Mouse (Mus musculus) limb, embryonic 12.5 days (tissue): Measurements from ENCODE around the gene Ktn1. TPM values are rescaled to one million over a fixed set of nuclear protein-coding genes. Genes with fewer than 3 reads are reported as not detected.
A peak's percentile ranks its signal among the peaks of the same experiment; 100 is the strongest.

Experiments used
- ATAC-seq: fragments of 200-750 bp; cut with Nextera tagmentation; 2 replicates; pipeline ENCODE4 v1.8.0; 2017; ENCODE audit warnings: low read depth, moderate TSS enrichment; ENCODE audit not compliant: insufficient number of reproducible peaks, insufficient read depth, low FRiP score, low TSS enrichment
- H3K27ac ChIP-seq: fragments of 300-500 bp; sonication (generic); 2 replicates; pipeline ENCODE4 v1.5.1; 2016; ENCODE audit warnings: mild to moderate bottlenecking, moderate library complexity
- H3K27me3 ChIP-seq: fragments of 300-500 bp; sonication (generic); 2 replicates; pipeline ENCODE4 v1.6.1; 2016; ENCODE audit warnings: mild to moderate bottlenecking, moderate library complexity
- H3K36me3 ChIP-seq: fragments of 300-500 bp; sonication (generic); 2 replicates; pipeline ENCODE4 v1.6.1; 2016; ENCODE audit warnings: mild to moderate bottlenecking, moderate library complexity
- H3K4me1 ChIP-seq: fragments of 300-500 bp; sonication (generic); replicated peaks from 2 replicates; pipeline ENCODE4 v1.6.1; 2016
- H3K4me2 ChIP-seq: fragments of 300-500 bp; sonication (generic); 2 replicates; pipeline ENCODE4 v1.6.1; 2016; ENCODE audit warnings: mild to moderate bottlenecking, moderate library complexity
- H3K4me3 ChIP-seq: fragments of 300-500 bp; sonication (generic); replicated peaks from 2 replicates; pipeline ENCODE4 v1.5.1; 2016; ENCODE audit warnings: mild to moderate bottlenecking
- H3K9ac ChIP-seq: fragments of 300-500 bp; sonication (generic); replicated peaks from 2 replicates; pipeline ENCODE4 v1.6.1; 2016; ENCODE audit warnings: mild to moderate bottlenecking, moderate library complexity
- H3K9me3 ChIP-seq: fragments of 300-500 bp; sonication (generic); 2 replicates; pipeline ENCODE4 v1.6.1; 2016; ENCODE audit warnings: mild to moderate bottlenecking, moderate library complexity
- WGBS: fragments of 180-500 bp; shearing (Covaris S2); methylation state at CpG from one replicate; pipeline ENCODE4 v1.1.7; 2016; 5-methylcytosine and 5-hydroxymethylcytosine counted together
- polyA plus RNA-seq: library from polyadenylated mRNA; unstranded; fragments of >200 nt; fragmentation: Nextera tagmentation; extraction: Ambion mirVana; gene quantifications from 2 replicates; pipeline ENCODE4 v1.2.1, GENCODE M21; 2016

The Ktn1 gene
- polyA plus RNA-seq, 1 experiment from 2014 or later, result 63.0 TPM

GRCm38 (mm10) chr14:47736471-47736870, 88.2 kb downstream of the Ktn1 start:
- H3K9ac ChIP-seq, result no peak overlapping the region
- H3K36me3 ChIP-seq, result peaks cover 77% of the 10 kb centered on the region
- H3K27ac ChIP-seq, result no peak overlapping the region
- ATAC-seq, result no peak
- no peaks in the 10 kb centered on the region for H3K9me3 ChIP-seq
- no peak overlapping the region for H3K4me2 ChIP-seq
- 94% methylated on average over 8 of the region's 8 CpGs for WGBS
- no peak overlapping the region for H3K4me3 ChIP-seq
- H3K27me3 ChIP-seq, result no peaks in the 10 kb centered on the region
- no peaks in the 10 kb centered on the region for H3K4me1 ChIP-seq

GRCm38 (mm10) chr14:47740316-47740996, 92.2 kb downstream of the Ktn1 start:
- H3K9ac ChIP-seq, result no peak overlapping the region
- peaks cover 18% of the 10 kb centered on the region for H3K4me1 ChIP-seq
- H3K4me2 ChIP-seq, result no peak overlapping the region
- WGBS, result 86% methylated on average over 5 of the region's 5 CpGs
- no peak for ATAC-seq
- H3K4me3 ChIP-seq, result no peak overlapping the region
- peaks cover 45% of the 10 kb centered on the region for H3K36me3 ChIP-seq
- H3K9me3 ChIP-seq, result no peaks in the 10 kb centered on the region
- no peak overlapping the region for H3K27ac ChIP-seq
- H3K27me3 ChIP-seq, result no peaks in the 10 kb centered on the region

DNA sequence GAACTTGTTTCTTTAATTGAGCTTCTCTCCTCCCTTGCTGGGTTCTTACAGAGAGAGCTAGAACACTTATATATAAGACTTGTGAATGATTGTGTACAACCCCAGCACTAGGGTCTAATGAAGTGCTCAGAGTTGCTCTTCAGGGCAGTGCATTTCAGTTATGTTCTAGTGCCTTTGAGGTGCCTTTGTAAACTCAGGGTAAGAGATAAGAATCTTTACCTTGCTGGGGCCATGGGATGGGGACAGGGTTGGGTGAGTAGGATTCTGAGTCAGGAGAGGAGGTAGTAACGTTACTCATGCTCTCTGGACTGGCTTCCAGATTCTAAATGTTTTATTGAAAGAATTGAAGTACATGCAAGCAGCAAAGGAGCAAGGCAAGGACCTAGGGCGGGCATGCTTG, 92.8 kb downstream of the Ktn1 start:
- Histone ChIP-seq H3K27me3 (no peaks in the 10 kb centered on the region), H3K4me3 (no peak overlapping the region), H3K9ac (no peak overlapping the region), H3K9me3 (no peaks in the 10 kb centered on the region), H3K4me1 (peaks cover 20% of the 10 kb centered on the region), H3K4me2 (no peak overlapping the region), H3K36me3 (peaks cover 40% of the 10 kb centered on the region), H3K27ac (no peak overlapping the region)
- ATAC-seq, result no peak
- WGBS, result 83% methylated on average over 2 of the region's 2 CpGs

DNA sequence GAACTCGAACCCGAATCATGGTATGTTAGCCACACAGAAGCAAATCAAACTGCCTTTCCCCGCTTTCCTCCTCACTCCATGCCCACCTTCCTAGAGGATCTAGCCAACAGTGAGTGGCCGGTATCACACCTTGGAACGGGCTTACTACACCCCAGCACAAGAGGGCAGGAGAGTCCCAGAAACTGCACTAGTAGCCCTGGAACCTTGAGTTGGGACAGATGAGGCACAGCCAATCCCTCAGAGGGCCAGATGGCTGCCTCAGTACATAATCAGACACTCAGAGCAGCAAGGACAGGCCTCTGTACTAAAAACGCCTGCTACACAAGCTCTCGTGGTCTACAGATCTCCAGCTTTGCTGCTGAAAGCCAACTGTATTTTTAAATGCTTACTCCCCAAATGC, 94.4 kb downstream of the Ktn1 start:
- Histone ChIP-seq H3K9me3 (no peaks in the 10 kb centered on the region), H3K27me3 (no peaks in the 10 kb centered on the region), H3K4me3 (no peak overlapping the region), H3K9ac (no peak overlapping the region), H3K36me3 (peaks cover 26% of the 10 kb centered on the region), H3K4me1 (peaks cover 20% of the 10 kb centered on the region), H3K27ac (no peak overlapping the region), H3K4me2 (no peak overlapping the region)
- 91% methylated on average over 7 of the region's 7 CpGs for WGBS
- ATAC-seq, result no peak

- Histone ChIP-seq H3K9me3 (no peaks in the 10 kb centered on the region), H3K27ac (peak overlapping the region; percentile 59; the same call in 1 of the 2 replicates), H3K27me3 (no peaks in the 10 kb centered on the region), H3K9ac (no peak overlapping the region), H3K4me2 (no peak overlapping the region), H3K36me3 (peaks cover 11% of the 10 kb centered on the region), H3K4me3 (no peak overlapping the region), H3K4me1 (peaks cover 20% of the 10 kb centered on the region)
- ATAC-seq, result no peak
- 69% methylated on average over 4 of the region's 4 CpGs for WGBS
Observed at GRCm38 (mm10) chr14:47745086-47745485, 96.8 kb downstream of the Ktn1 start.

GRCm38 (mm10) chr14:47747536-47747935, 99.3 kb downstream of the Ktn1 start:
- no peak overlapping the region for H3K9ac ChIP-seq
- no peak for ATAC-seq
- WGBS, result 84% methylated on average over 9 of the region's 9 CpGs
- no peaks in the 10 kb centered on the region for H3K9me3 ChIP-seq
- H3K27ac ChIP-seq, result no peak overlapping the region
- no peak overlapping the region for H3K4me3 ChIP-seq
- no peaks in the 10 kb centered on the region for H3K27me3 ChIP-seq
- H3K36me3 ChIP-seq, result peaks cover 9% of the 10 kb centered on the region
- no peak overlapping the region for H3K4me2 ChIP-seq
- peaks cover 20% of the 10 kb centered on the region for H3K4me1 ChIP-seq

DNA sequence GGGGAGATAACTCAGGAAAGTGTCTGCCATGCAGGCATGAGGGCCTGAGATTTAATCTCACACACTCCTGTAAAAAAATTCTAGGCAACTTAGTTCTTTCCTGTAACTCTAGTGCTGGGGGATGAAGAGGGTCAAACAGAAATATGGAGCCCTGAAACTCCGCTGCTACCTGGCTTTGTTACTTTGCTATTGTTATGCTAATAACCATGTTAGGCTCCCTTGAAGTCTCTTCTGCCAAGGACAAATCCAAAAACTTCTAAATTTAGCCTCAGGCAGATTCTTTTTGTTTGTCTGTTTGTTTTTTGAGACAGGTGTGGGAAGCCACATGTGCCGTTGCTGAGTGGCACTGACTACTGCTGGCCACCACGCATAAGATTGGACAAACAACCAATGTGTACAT, 100.5 kb downstream of the Ktn1 start:
- WGBS, result 90% methylated on average over 3 of the region's 3 CpGs
- Histone ChIP-seq H3K9me3 (no peaks in the 10 kb centered on the region), H3K27ac (no peak overlapping the region), H3K27me3 (no peaks in the 10 kb centered on the region), H3K4me3 (no peak overlapping the region), H3K9ac (no peak overlapping the region), H3K4me2 (no peak overlapping the region), H3K4me1 (peaks cover 24% of the 10 kb centered on the region), H3K36me3 (peaks cover 4% of the 10 kb centered on the region; the same call in 1 of the 2 replicates)
- no peak for ATAC-seq

DNA sequence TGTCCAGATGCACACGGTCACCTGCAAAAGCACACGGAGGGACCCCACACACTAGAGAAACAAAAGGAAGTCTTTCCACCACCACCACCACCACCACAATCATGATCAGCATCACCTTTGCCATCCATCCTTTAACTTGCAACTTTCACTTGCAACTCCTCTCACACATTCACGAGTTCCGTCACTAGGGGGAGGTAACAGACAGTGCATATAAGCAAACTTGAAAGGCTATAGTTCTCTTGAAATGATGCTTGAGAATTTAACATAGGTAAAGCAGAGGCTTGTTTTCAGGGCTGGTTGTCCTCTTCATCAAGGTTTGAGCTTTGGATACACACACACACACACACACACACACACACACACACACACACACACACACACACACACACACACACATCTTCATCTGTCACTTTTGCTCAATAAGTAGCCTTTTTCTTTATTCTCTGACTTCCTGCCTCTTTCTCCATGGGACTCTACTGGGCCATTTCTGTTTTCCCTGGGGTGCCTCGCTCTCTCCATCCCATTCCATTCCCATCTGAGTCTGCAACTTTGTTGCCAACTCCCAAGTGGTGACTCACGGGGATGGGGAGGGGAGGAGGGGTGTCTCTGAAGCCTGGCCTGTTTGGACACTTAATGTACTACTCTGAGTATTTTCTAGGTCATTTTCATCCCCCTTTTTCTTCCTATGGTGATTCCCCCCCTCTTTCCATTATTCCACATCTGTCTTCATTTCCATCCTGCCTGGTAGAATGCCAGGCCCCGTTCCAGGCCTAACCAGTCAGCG, 103.4 kb downstream of the Ktn1 start:
- Histone ChIP-seq H3K4me1 (peaks cover 11% of the 10 kb centered on the region), H3K9me3 (no peaks in the 10 kb centered on the region), H3K4me2 (no peak overlapping the region), H3K9ac (no peak overlapping the region), H3K27ac (no peak overlapping the region), H3K36me3 (peaks cover 4% of the 10 kb centered on the region; the same call in 1 of the 2 replicates), H3K27me3 (no peaks in the 10 kb centered on the region), H3K4me3 (no peak overlapping the region)
- WGBS, result 50% methylated on average over 8 of the region's 8 CpGs
- ATAC-seq, result no peak

DNA sequence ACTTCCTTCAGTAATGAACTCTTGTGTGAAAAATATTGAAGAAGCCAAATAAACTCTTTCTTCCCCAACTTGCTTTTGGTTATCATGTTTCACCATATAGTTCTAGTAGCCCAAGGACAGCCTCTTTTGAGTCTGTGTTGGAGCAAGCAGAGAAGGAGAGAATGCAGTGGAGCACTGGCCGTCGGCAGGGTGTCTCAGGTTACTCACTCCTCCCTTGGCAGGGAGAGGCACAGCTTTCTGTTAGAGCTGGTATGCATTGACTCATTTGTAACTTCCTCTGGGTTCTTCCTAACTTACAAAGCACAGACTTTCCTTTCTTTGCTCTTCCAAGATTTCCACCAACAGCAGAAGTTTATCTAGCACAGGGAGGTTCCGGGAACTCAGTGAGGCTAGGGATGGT, 105.3 kb downstream of the Ktn1 start:
- ATAC-seq, result no peak
- Histone ChIP-seq H3K9me3 (no peaks in the 10 kb centered on the region), H3K4me1 (peaks cover 13% of the 10 kb centered on the region), H3K27me3 (no peaks in the 10 kb centered on the region), H3K4me3 (no peak overlapping the region), H3K36me3 (peaks cover 4% of the 10 kb centered on the region; the same call in 1 of the 2 replicates), H3K4me2 (no peak overlapping the region), H3K27ac (no peak overlapping the region), H3K9ac (no peak overlapping the region)
- WGBS, result 35% methylated on average over 3 of the region's 3 CpGs

DNA sequence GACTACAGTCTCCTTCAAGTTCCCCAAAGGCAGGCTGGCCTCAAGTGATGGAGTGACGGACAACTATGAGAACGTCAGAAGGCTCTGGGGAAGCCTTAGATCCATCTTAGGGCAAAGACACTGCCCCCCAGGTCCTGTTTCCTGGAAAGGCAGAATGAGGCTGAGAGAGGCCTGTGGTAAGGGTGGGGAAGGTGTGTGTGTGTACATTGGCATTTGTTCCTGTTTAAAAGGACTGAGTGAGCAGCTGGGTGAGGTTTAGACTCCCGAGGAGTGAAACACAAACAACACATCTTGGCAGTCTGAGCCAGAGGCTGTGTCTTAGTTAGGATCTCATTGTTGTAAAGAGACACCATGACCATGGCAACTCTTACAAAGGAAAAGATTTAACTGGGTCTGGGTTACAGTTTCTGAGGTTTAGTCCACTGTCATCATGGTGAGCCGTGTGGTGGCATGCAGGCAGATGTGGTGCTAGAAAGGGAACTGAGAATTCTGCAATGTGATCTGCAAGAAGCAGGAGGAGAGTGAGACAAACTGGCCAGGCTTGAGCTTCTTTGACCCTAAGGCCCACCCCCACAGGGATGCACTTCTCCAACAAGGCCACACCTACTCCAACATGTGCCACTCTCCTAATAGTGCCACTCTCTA, 106.1 kb downstream of the Ktn1 start:
- Histone ChIP-seq H3K4me1 (peaks cover 13% of the 10 kb centered on the region), H3K27ac (no peak overlapping the region), H3K9me3 (no peaks in the 10 kb centered on the region), H3K27me3 (no peaks in the 10 kb centered on the region), H3K4me3 (no peak overlapping the region), H3K4me2 (no peak overlapping the region), H3K36me3 (peaks cover 4% of the 10 kb centered on the region; the same call in 1 of the 2 replicates), H3K9ac (no peak overlapping the region)
- 85% methylated on average over 4 of the region's 4 CpGs for WGBS
- no peak for ATAC-seq

GRCm38 (mm10) chr14:47756411-47757065, 108.3 kb downstream of the Ktn1 start:
- Histone ChIP-seq H3K4me3 (no peak overlapping the region), H3K9ac (no peak overlapping the region), H3K4me2 (no peak overlapping the region), H3K27ac (no peak overlapping the region), H3K27me3 (no peaks in the 10 kb centered on the region), H3K9me3 (no peaks in the 10 kb centered on the region), H3K36me3 (no peaks in the 10 kb centered on the region), H3K4me1 (peaks cover 13% of the 10 kb centered on the region)
- no peak for ATAC-seq
- WGBS, result 89% methylated on average over 9 of the region's 9 CpGs
